Comparison of ENCODE assay signal across 23 mouse cellular contexts in genomic region chr2:139948843-139949242, GRCm38 (mm10).
"Had no signal": no experiment of that assay in that cellular context is flagged by ENCODE, and none has a peak within 500 bp of the region (broad histone marks: within the 10 kb centered on the region; RNA-seq: fewer than 3 reads in every experiment).

No protein-coding gene starts in this region.

- H3K9me3 ChIP-seq: intestine, embryonic 15.5 days; limb, embryonic 15.5 days had no signal

- H3K27ac ChIP-seq: intestine, embryonic 15.5 days; kidney, postnatal 0 days; layer of hippocampus, adult 2 months; limb, embryonic 15.5 days; liver, embryonic 14.5 days; stomach, postnatal 0 days had no signal

- H3K36me3 ChIP-seq: intestine, embryonic 15.5 days; limb, embryonic 15.5 days had no signal

- H3K9ac ChIP-seq: intestine, embryonic 15.5 days; limb, embryonic 15.5 days; liver, embryonic 14.5 days; liver, postnatal 0 days; lung, embryonic 14.5 days had no signal

- H3K4me2 ChIP-seq: intestine, embryonic 15.5 days; limb, embryonic 15.5 days; liver, embryonic 11.5 days; lung, embryonic 14.5 days had no signal

- H3K4me1 ChIP-seq: intestine, embryonic 15.5 days; limb, embryonic 15.5 days had no signal

- H3K4me3 ChIP-seq: intestine, embryonic 15.5 days; layer of hippocampus, adult 2 months; limb, embryonic 15.5 days; myocyte had no signal

- DNase-seq: kidney, adult 18-20 months; kidney, adult 9 months; kidney, postnatal 25 days; layer of hippocampus, adult 9-11 months; liver, postnatal 0 days; lung, embryonic 14.5 days; lung, postnatal 36 days; midbrain, embryonic 14.5 days; right cerebral cortex, adult 18-20 months; right cerebral cortex, postnatal 14 days; right cerebral cortex, postnatal 4 days; thymus, adult 2 months; thymus, postnatal 14 days; thymus, postnatal 4 days had no signal

- H3K27me3 ChIP-seq: intestine, embryonic 15.5 days; limb, embryonic 15.5 days had no signal

- ATAC-seq: intestine, embryonic 15.5 days; liver, postnatal 0 days; lung, postnatal 0 days had no signal
